Mouse (Mus musculus) 416B (cell line): Measurements from ENCODE around the gene Synrg.

Experiments used
- DNase-seq: peaks from one replicate; pipeline ENCODE4 v3.0.0; 2011; ENCODE audit warnings: low read depth

Synrg gene

DNA sequence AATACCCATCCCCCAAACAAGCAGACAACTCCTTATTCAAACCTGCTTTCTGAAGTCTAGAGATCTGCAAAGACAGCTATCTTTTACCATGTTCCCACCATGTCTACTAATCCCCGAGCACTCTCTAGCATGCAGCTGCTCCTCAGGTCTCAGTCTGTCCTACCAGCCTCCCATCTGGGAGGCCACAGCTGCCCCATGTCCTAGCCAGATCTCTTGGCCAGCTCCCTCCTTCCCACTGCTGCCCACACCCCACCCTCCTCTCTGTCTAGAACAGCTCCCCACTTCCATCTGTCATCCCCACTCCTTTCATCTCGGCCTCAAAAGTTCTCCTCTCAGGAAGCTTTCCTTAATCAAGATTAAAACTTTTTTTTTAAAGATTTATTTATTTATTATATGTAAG lies 112.8 kb downstream of the Synrg start:
- no peak for DNase-seq

DNA sequence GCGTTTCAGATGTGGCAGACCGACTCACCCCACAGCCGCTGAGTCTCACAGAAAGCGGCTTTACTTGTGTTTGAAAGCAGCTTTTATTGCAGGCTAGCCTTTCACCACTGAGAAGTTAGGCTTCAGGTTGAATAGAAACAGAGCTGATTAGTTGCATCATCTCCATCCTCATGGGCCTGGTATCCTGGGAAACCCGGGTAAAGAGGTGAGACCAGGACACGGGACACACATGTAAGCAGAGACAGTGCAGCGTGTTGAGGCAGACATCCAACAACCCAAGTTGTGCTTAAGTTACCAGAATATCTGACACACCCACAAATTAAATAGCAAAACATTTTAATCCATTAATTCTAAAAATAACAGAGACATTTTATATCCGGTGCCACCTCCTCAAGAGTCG lies 114.4 kb downstream of the Synrg start:
- no peak for DNase-seq

DNA sequence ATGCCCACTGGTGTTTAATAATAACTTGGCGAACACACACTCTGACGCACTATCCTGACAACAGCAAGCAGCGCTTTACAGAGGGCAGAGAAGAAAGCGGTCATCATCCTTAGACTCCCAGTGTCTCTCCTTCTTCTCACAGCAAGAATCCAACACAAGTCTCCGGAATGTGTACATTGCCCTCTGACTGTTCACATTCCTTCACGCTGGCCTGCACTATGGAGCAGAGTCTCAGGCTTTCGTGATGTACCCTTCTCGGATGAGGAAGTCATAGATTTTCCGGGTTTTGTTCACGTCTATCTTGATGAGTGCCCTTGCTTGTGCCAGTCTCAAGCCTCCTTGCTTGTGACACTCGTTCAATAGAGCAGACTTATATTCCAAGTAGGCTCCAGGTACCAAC lies 115.1 kb downstream of the Synrg start:
- no peak for DNase-seq

DNA sequence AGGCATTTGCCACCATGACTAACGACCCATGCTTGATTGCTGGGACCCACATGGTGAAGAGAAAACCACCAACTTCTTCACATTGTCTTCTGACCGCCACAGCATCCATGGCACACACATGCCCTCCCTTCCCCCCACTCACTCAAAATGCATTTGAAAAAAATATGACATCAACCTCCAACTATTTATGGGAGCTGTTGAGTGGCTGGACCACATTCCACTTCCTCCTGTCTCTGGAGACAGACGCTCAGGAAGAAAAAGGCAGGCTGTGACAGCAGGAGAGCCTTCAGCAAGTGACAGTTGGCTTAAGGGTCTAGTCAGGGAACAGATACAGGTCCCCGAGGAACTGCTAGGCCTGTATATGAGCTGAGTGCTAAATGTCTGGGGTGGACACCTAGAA lies 115.7 kb downstream of the Synrg start:
- no peak for DNase-seq

DNA sequence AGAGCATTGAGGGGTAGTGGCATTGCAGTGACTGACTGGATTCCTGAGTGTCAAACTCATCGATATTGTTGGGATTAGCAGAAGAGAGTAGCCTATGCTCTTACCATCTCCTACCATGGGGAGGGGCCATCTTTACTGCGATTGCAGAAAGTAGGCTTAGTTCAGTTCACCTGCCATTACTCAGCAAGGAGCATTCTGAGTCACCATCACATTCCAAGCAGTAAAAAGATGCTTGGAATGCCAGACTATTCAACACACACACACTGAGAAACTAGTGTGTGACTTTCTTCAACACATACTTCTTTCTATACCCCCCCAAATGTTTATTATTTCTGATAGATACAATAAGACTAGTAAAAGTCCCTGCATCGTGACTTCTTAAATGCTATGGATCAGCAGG lies 116.1 kb downstream of the Synrg start:
- DNase-seq: no peak

DNA sequence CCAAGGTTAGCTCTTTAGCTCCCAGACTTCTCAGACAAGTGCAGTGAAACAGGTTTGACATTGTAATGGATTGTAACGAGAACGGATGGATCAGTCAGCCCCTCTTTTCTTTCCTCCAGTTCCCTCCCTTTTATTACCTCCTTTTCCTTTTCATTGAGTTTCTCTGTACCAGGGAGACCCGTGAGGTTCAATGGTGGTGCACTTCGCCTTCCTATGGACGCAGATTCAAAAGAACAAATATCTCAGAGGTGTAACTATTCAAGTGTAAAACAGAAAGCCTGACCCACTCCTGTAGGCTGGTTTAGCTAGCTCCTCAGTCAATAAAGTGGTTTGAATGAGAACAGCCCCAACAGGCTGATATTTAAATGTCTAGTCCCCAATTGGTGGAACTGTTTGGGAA lies 117.7 kb downstream of the Synrg start:
- no peak for DNase-seq

DNA sequence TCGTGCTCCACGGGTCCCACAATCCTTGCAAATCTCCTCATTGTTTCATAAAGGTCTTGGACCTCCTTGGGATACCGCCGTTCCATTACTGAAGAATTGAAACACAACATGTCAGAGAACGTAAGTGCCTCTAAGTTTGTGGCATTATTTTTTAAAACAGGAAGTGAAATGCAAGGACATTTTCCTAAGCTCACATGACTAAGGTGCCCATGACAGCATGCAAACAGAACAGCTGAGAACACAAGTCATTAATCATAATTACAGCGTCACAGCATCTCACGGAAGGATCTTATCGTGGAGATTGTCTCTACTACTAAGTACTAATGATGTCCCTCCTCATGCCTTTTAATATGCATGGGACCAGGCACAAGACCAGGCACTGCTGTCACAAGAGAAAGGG lies 126.3 kb downstream of the Synrg start:
- DNase-seq: no peak
